Mouse (Mus musculus) liver, embryonic 13.5 days (tissue): ENCODE measurements around the gene AL607142.1. TPM values are rescaled to one million over a fixed set of nuclear protein-coding genes. Genes with fewer than 3 reads are reported as not detected.

Experiments
- ATAC-seq: fragments of 200-750 bp; cut with Nextera tagmentation; 2 replicates; pipeline ENCODE4 v1.8.0; 2017; ENCODE audit warnings: low read depth, mild to moderate bottlenecking, moderate number of reproducible peaks, moderate library complexity
- DNase-seq: peaks from one replicate; pipeline ENCODE4 v3.0.0; 2022
- H3K27ac ChIP-seq: fragments of 300-500 bp; sonication (generic); 2 replicates; pipeline ENCODE4 v1.5.1; 2015; ENCODE audit warnings: moderate library complexity, mild to moderate bottlenecking, inconsistent platforms
- H3K27me3 ChIP-seq: fragments of 300-500 bp; sonication (generic); 2 replicates; pipeline ENCODE4 v1.6.1; 2015; ENCODE audit warnings: mild to moderate bottlenecking, inconsistent platforms
- H3K36me3 ChIP-seq: fragments of 300-500 bp; sonication (generic); 2 replicates; pipeline ENCODE4 v1.6.1; 2015; ENCODE audit warnings: mild to moderate bottlenecking, inconsistent platforms
- H3K4me1 ChIP-seq: fragments of 300-500 bp; sonication (generic); replicated peaks from 2 replicates; pipeline ENCODE4 v1.6.1; 2015; ENCODE audit warnings: inconsistent platforms
- H3K4me2 ChIP-seq: fragments of 300-500 bp; sonication (generic); 2 replicates; pipeline ENCODE4 v1.6.1; 2015; ENCODE audit warnings: inconsistent platforms, mild to moderate bottlenecking, moderate library complexity
- H3K4me3 ChIP-seq: fragments of 300-500 bp; sonication (generic); replicated peaks from 2 replicates; pipeline ENCODE4 v1.5.1; 2015; ENCODE audit warnings: mild to moderate bottlenecking, inconsistent platforms
- H3K9ac ChIP-seq: fragments of 300-500 bp; sonication (generic); 2 replicates; pipeline ENCODE4 v1.6.1; 2015; ENCODE audit warnings: mild to moderate bottlenecking, inconsistent platforms
- H3K9me3 ChIP-seq: fragments of 300-500 bp; sonication (generic); replicated peaks from 2 replicates; pipeline ENCODE4 v1.6.1; 2016; ENCODE audit warnings: inconsistent platforms
- WGBS: fragments of 180-500 bp; shearing (Covaris S2); methylation state at CpG from one replicate; pipeline ENCODE4 v1.1.7; 2015; ENCODE audit not compliant: insufficient replicate concordance; 5-methylcytosine and 5-hydroxymethylcytosine counted together
- polyA plus RNA-seq: library from polyadenylated mRNA; unstranded; fragments of >200 nt; fragmentation: Nextera tagmentation; extraction: Ambion mirVana; gene quantifications from 2 replicates; pipeline ENCODE4 v1.2.1, GENCODE M21; 2015

Gene AL607142.1
- polyA plus RNA-seq, 1 experiment from 2014 or later: not detected

DNA sequence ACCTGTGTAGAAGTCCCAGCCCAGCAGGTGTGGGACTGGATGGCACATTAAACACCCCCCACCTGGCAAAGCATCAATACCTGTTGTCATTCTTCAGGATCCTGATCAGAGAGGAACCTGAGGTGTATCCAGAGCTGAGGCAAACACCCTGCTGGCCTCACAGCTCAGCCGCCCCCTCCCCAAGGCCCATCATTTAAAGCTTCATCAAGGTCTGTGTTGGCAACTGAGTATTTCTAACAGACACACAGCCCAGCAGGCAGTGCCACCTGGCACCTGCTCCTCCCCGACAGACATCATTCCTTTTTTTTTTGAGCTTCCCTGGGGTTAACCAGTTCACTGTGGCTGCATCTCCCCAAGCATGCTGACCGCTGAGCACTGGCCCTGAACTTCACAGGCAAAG, 50.7 kb downstream of the AL607142.1 start:
- WGBS: 81% methylated on average over 3 of the region's 3 CpGs
- Histone ChIP-seq H3K27me3 (no peaks in the 10 kb centered on the region), H3K9me3 (no peaks in the 10 kb centered on the region), H3K4me1 (no peaks in the 10 kb centered on the region), H3K9ac (no peak overlapping the region), H3K4me3 (no peak overlapping the region), H3K4me2 (no peak overlapping the region), H3K36me3 (no peaks in the 10 kb centered on the region), H3K27ac (no peak overlapping the region)
- no peak for DNase-seq
- ATAC-seq: no peak

DNA sequence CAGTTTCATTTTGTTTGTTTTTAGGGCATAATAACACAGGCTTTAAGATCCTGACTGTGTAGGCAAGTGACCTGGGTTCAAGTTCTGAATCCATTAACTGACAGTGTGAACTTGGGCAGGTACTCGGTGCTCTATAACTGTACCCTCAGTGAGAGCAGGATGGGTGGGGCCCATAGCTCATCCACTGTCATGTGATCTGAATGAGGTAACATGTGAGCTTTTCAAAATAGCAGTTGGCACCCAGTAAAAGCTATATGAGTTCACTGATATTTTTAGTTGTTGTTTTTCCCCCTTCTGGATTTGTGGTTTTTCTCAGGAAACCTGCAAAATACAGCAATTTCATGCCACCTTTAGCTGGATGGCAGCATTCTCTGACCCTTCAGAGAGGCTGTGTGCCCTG, 51.5 kb downstream of the AL607142.1 start:
- Histone ChIP-seq H3K9ac (no peak overlapping the region), H3K4me2 (no peak overlapping the region), H3K4me1 (no peaks in the 10 kb centered on the region), H3K27ac (no peak overlapping the region), H3K27me3 (no peaks in the 10 kb centered on the region), H3K4me3 (no peak overlapping the region), H3K36me3 (no peaks in the 10 kb centered on the region), H3K9me3 (no peaks in the 10 kb centered on the region)
- no peak for ATAC-seq
- 61% methylated on average over 1 of the region's 1 CpGs for WGBS
- DNase-seq: no peak

DNA sequence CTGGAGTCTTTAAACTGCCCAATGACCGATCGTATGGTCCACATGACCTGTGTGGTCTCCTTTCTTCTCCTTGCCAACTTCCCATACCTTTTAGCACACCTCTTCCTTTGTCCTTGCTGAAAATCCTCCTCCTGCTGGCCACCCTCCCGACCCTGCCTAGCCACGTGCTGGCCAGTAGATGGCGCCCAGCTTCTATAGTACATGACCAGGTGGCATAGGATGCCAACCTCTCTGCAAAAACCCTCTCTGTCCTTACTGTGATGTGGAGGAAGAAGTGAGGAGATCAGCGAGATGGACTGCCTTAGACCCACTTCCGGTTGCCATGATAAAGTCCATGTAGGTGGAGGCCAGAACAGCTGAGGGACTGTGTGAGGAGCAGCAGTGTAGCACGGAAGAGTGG, 55.5 kb downstream of the AL607142.1 start:
- H3K27me3 ChIP-seq: no peaks in the 10 kb centered on the region
- H3K9me3 ChIP-seq: no peaks in the 10 kb centered on the region
- H3K4me2 ChIP-seq: no peak overlapping the region
- H3K4me3 ChIP-seq: no peak overlapping the region
- 25% methylated on average over 8 of the region's 8 CpGs for WGBS
- DNase-seq (no peak), ATAC-seq (no peak)
- no peaks in the 10 kb centered on the region for H3K4me1 ChIP-seq
- no peak overlapping the region for H3K27ac ChIP-seq
- H3K9ac ChIP-seq: no peak overlapping the region
- no peaks in the 10 kb centered on the region for H3K36me3 ChIP-seq

DNA sequence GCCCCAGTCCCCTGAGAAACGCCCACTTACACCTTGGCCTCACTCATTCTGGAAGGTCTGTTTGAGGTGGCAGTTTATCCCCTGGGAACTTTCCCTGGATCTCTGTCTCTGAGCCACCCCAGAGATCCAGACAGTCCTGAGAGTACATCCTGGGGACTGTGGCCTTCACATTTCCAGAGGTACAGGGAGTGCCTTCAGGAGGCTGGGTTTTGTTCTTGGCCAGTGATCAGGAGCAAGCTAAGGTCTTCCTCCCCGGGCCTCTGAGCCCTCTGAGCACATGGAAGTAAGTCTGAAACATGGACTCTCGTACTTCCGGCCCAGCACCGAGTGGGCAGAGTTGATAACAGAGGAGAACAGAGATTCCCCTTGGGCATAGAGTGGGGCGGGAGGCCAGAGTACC, 59.9 kb downstream of the AL607142.1 start:
- 50% methylated on average over 6 of the region's 6 CpGs for WGBS
- no peak for ATAC-seq
- H3K9me3 ChIP-seq: no peaks in the 10 kb centered on the region
- no peaks in the 10 kb centered on the region for H3K27me3 ChIP-seq
- DNase-seq: no peak
- H3K9ac ChIP-seq: no peak overlapping the region
- no peaks in the 10 kb centered on the region for H3K36me3 ChIP-seq
- H3K4me2 ChIP-seq: no peak overlapping the region
- H3K4me1 ChIP-seq: no peaks in the 10 kb centered on the region
- no peak overlapping the region for H3K27ac ChIP-seq
- no peak overlapping the region for H3K4me3 ChIP-seq

DNA sequence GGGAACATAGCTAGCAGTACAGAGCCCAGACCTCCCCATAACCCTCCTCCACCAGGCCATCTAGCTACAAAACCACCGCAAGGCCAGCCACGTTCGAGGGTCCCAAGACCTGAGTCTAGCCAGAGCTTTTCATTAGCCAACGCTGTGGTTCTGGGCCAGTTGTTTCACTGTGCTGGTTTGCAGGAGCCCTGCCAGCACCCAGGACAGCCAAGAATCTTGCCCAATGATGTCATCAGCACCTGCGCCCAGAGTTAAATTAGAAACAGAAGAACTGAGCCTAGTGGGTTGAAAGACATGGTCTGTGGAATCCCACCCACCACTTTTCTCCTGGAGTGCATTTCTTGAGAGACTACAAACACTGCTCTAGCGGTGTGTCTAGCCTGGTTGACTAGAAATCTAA, 61.3 kb downstream of the AL607142.1 start:
- Histone ChIP-seq H3K4me3 (no peak overlapping the region), H3K9ac (no peak overlapping the region), H3K27ac (no peak overlapping the region), H3K4me2 (no peak overlapping the region), H3K27me3 (no peaks in the 10 kb centered on the region), H3K4me1 (no peaks in the 10 kb centered on the region), H3K36me3 (no peaks in the 10 kb centered on the region), H3K9me3 (no peaks in the 10 kb centered on the region)
- WGBS: 77% methylated on average over 6 of the region's 6 CpGs
- no peak for DNase-seq
- ATAC-seq: no peak

DNA sequence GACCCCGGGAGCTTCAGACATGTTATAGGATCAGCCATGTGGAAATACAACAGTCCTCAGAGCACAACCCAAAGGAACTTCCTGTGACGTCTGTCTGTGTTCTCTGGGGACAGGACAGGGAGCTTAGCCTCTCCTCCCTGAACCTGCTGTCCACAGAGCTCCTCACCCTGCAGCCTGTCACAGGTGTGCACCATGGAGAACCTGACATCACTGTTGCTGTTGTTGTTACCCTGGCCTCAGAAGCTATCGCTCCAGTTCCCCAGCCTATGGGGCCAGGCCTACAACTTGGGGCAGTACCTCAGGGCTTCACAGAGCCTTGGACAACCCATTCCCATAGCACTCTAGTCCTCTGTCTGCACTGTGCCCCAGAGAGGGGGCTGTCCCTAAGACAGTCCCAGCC, 62.5 kb downstream of the AL607142.1 start:
- Histone ChIP-seq H3K9me3 (no peaks in the 10 kb centered on the region), H3K9ac (no peak overlapping the region)
- ATAC-seq: no peak

DNA sequence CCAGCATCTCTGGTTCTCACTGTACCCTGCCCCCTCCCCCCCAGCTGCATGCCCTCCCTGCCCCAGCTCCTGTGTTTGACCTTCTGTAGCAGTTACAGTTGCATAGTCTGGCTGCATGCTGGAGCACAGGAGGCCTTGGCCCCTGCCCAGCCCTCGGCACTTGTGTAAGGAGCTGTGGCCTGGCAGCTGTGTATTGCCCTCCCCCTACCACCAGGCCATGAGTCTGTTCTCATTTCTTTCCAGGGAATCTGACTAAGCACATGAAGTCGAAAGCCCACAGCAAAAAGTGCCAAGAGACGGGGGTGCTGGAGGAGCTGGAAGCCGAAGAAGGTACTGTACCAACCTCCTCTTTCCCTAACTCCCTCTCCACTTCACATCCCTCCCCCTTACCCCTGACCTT, 63.2 kb downstream of the AL607142.1 start:
- Histone ChIP-seq H3K9ac (no peak overlapping the region), H3K4me2 (no peak overlapping the region), H3K27me3 (no peaks in the 10 kb centered on the region), H3K27ac (no peak overlapping the region), H3K9me3 (no peaks in the 10 kb centered on the region), H3K4me3 (no peak overlapping the region), H3K4me1 (no peaks in the 10 kb centered on the region), H3K36me3 (no peaks in the 10 kb centered on the region)
- WGBS: 64% methylated on average over 4 of the region's 4 CpGs
- DNase-seq: no peak
- ATAC-seq: no peak

More for the DNA sequence above, 62.5 kb downstream of the AL607142.1 start:
- no peak overlapping the region for H3K4me3 ChIP-seq
- H3K27me3 ChIP-seq: no peaks in the 10 kb centered on the region
- WGBS: 61% methylated on average over 3 of the region's 3 CpGs
- H3K27ac ChIP-seq: no peak overlapping the region
- no peaks in the 10 kb centered on the region for H3K4me1 ChIP-seq
- no peaks in the 10 kb centered on the region for H3K36me3 ChIP-seq
- no peak overlapping the region for H3K4me2 ChIP-seq
- no peak for DNase-seq

DNA sequence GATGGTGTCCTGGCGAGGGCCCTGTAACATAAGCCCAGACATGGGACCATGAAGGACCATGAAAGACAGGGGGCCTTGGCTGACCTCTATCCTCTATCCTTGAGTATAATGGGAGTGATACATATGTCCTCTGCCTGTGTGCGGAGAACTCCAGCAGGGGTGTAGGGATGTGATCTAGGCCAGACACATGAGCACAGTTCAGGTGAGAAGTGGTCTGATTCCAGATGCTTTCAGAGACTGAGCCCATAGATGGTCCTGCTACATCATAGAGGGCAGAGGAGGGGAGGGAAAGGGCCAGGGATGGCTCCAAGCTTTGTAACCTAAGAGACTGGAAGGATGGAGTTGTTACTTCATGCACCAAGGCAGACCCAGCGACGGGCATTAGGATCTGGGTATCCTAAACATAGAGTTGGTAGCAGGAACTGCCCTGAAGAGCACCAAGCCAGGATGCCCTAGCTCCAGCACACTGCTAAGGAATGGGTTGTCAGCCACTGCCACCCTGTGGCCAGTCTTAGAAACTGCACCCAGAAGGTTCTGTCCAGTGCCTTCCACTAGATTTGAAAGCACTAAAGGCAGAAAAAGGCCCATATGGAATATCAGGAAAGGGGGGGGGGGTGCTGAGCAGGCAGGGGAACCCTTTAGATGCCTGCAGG, 64.6 kb downstream of the AL607142.1 start:
- no peak overlapping the region for H3K4me2 ChIP-seq
- H3K27me3 ChIP-seq: no peaks in the 10 kb centered on the region
- H3K4me1 ChIP-seq: no peaks in the 10 kb centered on the region
- H3K36me3 ChIP-seq: no peaks in the 10 kb centered on the region
- H3K9me3 ChIP-seq: no peaks in the 10 kb centered on the region
- no peak for ATAC-seq
- H3K27ac ChIP-seq: no peak overlapping the region
- no peak for DNase-seq
- WGBS: 34% methylated on average over 4 of the region's 4 CpGs
- no peak overlapping the region for H3K9ac ChIP-seq
- no peak overlapping the region for H3K4me3 ChIP-seq

DNA sequence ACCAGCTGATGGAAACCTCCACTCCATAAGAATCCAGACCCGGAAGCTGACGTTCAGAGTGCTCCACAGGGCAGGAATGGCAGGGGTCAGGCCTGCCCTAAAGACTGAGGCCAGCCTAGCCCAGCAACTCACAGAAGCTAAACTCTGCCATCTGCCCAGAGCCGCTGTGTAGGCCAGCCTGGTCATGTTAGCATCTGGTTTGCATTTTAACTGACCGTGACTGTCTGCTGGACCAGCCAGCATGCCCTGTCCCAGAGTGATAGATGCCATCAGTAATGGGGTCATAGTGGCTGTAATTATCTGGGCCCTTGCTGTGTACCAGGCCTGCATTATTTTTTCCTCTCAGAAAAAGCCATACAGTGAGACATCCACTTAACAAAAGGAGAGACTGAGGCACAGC, 66.1 kb downstream of the AL607142.1 start:
- WGBS: 68% methylated on average over 4 of the region's 4 CpGs
- no peak for ATAC-seq

DNA sequence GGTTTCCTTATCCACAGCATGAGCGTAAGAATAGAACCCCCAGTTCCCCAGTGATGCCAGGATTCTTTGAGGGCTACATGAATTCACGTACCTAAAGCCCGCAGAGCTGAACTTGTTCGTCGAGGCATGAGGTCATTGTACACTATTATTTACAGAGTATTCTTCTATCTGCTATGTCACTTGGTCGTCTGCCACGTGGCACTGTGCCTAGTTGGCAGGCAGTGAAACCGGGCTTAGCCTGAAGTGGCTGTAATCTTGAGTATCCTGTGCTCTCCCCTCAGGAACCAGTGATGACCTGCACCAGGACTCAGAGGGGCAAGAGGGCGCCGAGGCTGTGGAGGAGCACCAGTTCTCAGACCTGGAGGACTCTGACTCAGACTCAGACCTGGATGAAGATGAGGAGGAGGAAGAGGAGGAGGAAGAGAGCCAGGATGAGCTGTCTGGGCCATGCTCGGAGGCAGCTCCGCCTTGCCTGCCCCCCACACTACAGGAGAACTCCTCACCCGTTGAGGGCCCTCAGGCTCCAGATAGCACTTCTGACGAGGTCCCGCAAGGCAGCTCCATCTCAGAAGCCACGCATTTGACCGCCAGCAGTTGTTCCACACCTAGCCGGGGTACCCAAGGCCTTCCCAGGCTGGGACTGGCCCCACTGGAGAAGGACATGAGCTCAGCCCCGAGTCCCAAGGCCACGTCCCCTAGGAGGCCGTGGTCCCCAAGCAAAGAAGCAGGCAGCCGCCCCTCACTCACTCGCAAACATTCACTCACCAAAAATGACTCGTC, 66.8 kb downstream of the AL607142.1 start:
- no peak for ATAC-seq

More for the DNA sequence above, 66.1 kb downstream of the AL607142.1 start:
- Histone ChIP-seq H3K27ac (no peak overlapping the region), H3K9me3 (no peaks in the 10 kb centered on the region), H3K4me3 (no peak overlapping the region), H3K27me3 (no peaks in the 10 kb centered on the region), H3K9ac (no peak overlapping the region), H3K36me3 (no peaks in the 10 kb centered on the region), H3K4me1 (no peaks in the 10 kb centered on the region), H3K4me2 (no peak overlapping the region)
- DNase-seq: no peak

DNA sequence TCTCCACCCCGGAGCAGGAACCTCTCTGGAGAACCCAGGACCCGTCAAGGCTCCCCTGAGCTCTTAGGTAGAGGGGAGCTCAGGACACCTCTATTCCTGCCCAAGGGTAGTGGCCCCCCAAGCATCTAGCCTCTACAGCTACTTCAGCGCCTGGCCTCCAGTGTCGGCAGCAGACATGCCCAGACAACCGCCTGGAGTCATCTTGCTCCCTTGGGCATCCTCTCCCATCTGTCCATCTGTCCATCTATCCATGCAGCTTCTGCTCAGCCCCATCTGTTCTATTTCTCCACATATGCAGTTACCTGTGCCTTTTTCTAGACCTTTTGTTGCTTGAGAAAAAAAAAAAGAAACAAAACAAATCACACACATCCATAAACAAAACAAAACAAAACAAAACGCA, 69.4 kb downstream of the AL607142.1 start:
- H3K9ac ChIP-seq: no peak overlapping the region
- no peak overlapping the region for H3K27ac ChIP-seq
- no peaks in the 10 kb centered on the region for H3K9me3 ChIP-seq
- no peak overlapping the region for H3K4me2 ChIP-seq
- H3K36me3 ChIP-seq: no peaks in the 10 kb centered on the region
- H3K4me1 ChIP-seq: no peaks in the 10 kb centered on the region
- ATAC-seq (no peak), DNase-seq (no peak)
- H3K4me3 ChIP-seq: no peak overlapping the region
- no peaks in the 10 kb centered on the region for H3K27me3 ChIP-seq
- WGBS: 71% methylated on average over 6 of the region's 6 CpGs

More for the DNA sequence above, 66.8 kb downstream of the AL607142.1 start:
- no peaks in the 10 kb centered on the region for H3K9me3 ChIP-seq
- WGBS: 68% methylated on average over 24 of the region's 24 CpGs
- no peak for DNase-seq
- H3K36me3 ChIP-seq: no peaks in the 10 kb centered on the region
- H3K4me1 ChIP-seq: no peaks in the 10 kb centered on the region
- H3K27ac ChIP-seq: no peak overlapping the region
- no peaks in the 10 kb centered on the region for H3K27me3 ChIP-seq
- no peak overlapping the region for H3K9ac ChIP-seq
- no peak overlapping the region for H3K4me2 ChIP-seq
- H3K4me3 ChIP-seq: no peak overlapping the region

DNA sequence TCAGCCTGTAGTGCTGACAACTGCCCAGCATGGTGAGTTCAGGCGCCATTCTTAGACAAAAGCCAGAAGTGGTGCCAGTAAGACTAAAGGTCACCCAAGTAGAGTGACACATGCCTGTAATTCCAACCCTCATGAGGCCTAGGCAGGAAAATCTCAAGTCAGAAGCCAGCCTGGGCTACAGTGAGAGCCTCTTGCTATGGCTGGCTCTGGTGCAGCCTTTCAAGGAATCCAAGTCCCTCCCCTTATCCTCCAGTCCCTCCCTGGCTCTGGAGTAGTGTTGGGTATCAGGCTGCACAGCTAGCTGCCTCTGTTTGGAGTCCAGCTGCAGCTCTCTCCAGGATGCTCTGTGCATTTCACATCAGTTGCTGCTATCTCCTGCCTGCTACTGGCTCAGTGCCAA, 77.0 kb downstream of the AL607142.1 start:
- Histone ChIP-seq H3K27ac (no peak overlapping the region), H3K9me3 (no peaks in the 10 kb centered on the region), H3K9ac (no peak overlapping the region), H3K4me2 (no peak overlapping the region), H3K4me1 (no peaks in the 10 kb centered on the region), H3K27me3 (no peaks in the 10 kb centered on the region), H3K4me3 (no peak overlapping the region), H3K36me3 (no peaks in the 10 kb centered on the region)
- DNase-seq (no peak), ATAC-seq (no peak)
- 45% methylated on average over 1 of the region's 1 CpGs for WGBS
